Mouse (Mus musculus) cerebellum, adult 9-11 months (tissue): ENCODE data around the gene Gm10354.
"Not testable (repeated sequence)": the region's sequence is repeated elsewhere in the genome, so short reads cannot be mapped to it uniquely, and the experiment has no call there.

Experiments used
- DNase-seq: peaks from one replicate; pipeline ENCODE4 v3.0.0; 2022

Gm10354 gene

GRCm38 (mm10) chr5:14978835-14979234 lies at the start of gene Gm10354:
Gene Gm10354, minus strand, starts transcription at chr5:14978935.
- DNase-seq, result not testable (repeated sequence)

GRCm38 (mm10) chr5:15024316-15024715 lies 45.6 kb upstream of the Gm10354 start:
- DNase-seq, result not testable (repeated sequence)

GRCm38 (mm10) chr5:15020067-15020466 lies 41.3 kb upstream of the Gm10354 start:
- not testable (repeated sequence) for DNase-seq

GRCm38 (mm10) chr5:15010639-15011582 lies 32.2 kb upstream of the Gm10354 start:
- not testable (repeated sequence) for DNase-seq

GRCm38 (mm10) chr5:15006907-15007306 lies 28.2 kb upstream of the Gm10354 start:
- not testable (repeated sequence) for DNase-seq

DNA sequence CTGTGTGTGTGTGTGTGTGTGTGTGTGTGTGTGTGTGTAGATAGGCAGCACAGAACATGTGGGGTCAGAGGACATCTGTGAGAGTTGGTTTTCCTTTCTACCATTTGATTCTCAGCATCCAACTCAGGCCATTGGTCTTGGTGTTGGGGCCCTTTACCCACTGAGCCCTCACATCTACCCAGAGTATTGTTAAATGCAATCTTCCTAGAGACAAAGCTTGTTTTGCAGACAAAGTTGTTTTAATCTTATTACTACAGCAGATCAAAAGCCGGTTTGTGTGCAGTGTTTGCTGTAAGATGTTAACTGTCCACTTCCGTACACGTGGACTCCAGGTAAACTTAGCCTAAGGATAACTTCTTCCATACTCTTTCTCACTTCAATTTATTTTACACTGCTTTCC lies 27.6 kb upstream of the Gm10354 start:
- DNase-seq, result not testable (repeated sequence)

GRCm38 (mm10) chr5:15005584-15005983 lies 26.8 kb upstream of the Gm10354 start:
- DNase-seq, result not testable (repeated sequence)

DNA sequence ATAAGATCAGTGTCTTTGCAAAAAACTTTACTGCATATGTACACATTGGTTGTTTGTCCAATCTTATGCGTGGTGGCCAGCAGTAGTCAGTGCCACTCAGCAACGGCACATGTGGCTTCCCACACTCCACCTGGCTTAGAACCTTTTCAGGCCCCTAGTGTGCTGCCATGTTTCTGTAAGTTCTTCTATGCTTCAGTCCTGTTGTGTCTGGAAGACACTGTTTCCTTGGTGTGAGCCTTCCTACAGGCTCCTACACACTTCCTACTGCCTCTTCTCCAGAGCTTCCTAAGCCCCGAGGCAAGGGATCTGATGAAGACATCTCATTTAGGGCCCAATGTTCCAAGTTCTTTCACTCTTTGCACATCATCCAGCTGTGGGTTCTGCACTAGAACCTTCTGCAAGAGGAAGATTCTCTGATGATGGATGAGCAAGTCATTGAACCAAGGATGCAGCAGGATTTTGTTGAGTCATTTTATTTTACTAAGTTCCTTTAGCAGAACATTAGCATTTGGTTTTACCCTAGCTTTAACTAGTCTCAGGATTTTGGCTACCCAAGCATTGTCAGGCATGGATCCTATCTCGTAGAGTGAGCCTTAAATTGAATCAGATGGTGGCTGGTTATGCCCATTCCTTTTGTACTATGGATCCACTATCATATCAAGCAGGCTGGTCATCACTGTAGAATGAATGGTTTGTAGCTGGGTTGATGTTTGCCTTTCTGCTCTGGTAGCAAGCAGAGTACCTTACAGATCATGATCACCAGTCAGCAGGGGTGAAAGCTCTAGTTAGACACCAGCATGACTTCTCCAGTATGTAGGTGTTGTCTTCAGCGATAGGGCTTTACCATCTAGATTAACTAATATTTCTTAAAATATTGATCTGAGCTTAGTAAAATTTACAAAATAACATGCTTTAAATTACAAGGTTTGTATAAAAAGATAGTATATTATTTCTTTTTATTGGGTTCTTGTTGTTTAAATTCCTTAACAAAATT lies 26.1 kb upstream of the Gm10354 start:
- not testable (repeated sequence) for DNase-seq

DNA sequence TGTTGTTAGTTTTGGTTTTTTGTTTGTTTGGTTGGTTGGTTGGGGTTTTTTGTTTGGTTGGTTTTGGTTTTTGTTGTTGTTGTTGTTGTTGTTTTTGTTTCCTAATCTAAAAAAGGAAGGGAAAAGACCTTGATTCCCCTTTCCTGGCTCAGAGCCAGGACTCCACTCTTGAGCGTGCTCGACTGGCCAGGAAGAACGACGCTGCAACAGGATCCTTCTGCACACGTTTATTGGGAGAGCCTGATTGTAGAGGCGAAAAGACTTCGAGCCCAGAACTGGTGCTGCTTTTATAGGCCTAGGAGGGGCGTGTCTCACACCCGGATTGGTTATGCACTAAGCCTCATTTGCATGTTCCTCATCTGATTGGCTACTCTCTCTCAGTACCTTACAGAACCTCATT lies 19.3 kb upstream of the Gm10354 start:
- DNase-seq, result not testable (repeated sequence)

GRCm38 (mm10) chr5:14997556-14997955 lies 18.8 kb upstream of the Gm10354 start:
- not testable (repeated sequence) for DNase-seq

GRCm38 (mm10) chr5:14996670-14997249 lies 18.0 kb upstream of the Gm10354 start:
- not testable (repeated sequence) for DNase-seq

DNA sequence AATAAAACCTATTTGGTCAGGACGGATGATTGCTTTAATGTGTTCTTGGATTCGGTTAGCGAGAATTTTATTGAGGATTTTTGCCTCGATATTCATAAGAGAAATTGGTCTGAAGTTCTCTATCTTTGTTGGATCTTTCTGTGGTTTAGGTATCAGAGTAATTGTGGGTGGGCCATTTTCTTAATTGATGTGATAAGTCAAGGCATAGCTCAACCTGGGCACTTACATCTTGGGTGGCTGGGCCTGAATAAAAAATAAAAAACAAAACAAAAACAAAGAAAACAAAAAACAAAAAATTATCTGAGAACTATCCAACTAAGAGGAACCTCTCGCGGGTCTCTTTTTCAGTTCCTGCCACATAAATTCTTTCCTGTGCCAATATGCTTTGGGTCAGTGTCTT lies 15.4 kb upstream of the Gm10354 start:
- DNase-seq, result not testable (repeated sequence)

DNA sequence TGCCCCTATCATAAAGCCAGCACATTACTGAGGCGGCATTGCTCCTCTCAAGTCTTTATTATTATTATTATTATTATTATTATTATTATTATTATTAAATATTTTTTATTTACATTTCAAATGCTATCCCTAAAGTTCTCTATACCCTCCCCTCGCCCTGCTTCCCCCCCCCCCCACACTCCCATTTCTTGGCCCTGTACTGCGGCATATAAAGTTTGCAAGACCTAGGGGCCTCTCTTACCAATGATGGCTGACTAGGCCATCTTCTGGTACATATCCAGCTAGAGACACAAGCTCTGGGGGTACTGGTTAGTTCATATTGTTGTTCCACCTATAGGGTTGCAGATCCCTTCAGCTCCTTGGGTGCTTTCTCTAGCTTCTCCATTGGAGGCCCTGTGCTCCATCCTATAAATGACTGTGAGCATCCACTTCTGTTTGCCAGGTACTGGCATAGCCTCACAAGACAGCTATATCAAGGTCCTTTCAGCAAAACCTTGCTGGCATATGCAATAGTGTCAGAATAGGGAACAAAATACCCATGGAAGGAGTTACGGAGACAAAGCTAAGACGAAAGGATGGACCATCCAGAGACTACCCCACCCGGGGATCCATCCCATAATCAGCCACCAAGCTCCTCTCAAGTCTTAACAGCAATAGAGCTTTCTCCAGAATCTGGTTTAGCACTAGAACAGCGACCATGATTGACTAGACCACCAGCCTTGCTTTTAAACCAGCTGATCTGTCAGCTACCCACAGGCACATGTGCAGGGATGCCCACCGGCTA lies 11.8 kb upstream of the Gm10354 start:
- DNase-seq, result not testable (repeated sequence)

DNA sequence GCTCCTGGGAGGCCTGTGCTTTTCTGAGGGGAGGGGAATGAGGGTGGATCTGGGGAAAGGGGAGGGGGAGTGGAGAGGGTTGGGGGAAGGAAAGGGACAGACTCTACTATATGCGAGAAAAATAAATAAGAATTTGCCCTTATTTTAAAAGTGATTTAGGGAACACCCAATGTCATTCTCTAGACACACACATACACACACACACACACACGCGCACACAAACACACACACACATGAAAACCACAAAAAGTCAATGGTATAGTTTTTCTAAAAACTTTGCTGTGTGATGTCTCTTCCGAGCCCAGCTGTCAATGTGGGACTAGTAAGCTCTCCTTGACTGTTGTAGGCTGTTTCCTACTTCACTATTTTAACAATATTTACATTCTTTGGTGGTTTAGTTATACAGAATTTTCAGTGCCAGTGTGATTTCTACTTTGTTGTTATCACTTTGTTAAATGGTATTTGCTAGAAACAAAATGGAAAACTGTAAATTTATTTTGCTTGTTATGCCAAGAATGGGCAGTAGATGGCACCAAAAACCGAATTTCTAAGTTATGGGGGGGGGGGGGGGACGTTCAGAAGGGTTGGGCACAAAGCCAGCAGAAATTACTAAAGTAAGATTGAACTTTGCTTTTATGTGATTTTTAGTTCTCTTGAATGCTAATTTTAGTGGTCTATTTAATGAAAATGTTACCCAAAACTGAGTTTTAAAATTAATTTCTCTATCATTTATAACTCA lies 8.1 kb upstream of the Gm10354 start:
- not testable (repeated sequence) for DNase-seq

DNA sequence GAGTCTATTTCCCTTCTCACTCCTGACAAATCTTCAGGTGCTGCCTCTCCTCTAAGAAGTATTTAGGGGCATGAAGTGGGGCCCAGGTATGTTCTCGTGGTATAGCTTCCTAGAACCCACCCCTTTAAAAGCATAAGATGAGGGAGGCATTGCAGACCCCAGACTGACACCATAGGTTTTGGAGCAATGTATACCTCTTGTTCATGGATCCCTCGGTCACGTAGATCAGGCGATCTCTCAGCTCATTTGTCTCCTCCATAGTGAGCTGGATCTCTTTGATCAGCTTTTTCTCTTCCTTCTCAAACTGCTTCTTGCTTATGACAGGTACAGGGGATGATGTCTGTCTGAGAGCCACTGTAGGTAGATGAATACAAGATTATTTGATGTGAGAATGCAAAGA lies 1.4 kb downstream of the Gm10354 start:
- DNase-seq, result not testable (repeated sequence)

DNA sequence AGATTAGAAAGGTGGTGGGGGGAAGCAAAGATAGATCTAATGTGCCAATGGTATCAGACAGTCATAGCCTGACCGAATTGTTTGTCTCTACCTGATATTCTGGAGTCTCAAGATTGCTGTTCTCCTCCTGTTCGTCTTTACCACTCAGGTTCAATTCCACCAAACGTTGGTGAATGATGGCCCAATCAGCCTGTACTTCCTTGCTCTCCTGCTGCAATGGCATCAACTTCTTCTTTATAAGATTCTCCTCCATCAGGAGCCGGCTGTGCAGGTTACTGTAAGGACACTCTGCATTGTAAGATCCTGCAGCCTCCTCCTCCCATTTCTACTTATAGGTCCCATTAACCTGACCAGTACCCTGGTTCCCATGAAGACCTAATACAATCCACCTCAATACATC lies 3.4 kb downstream of the Gm10354 start:
- not testable (repeated sequence) for DNase-seq

DNA sequence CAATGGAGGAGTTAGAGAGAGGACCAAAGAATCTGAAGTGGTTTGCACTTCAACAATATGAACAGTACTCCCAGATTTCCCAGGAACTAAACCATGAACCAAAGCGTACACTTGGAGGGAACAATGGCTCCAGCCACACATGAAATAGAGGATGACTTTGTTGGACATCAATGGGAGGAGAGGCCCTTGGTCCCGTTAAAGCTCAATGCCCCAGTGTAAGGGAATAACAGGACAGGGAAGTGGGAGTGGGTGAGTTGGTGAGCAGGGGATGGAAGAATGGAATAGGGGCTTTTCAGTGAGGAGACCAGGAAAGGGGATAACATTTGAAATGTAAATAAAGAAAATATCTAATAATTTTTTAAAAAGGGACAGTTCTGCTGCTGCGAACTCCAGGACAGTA lies 5.9 kb downstream of the Gm10354 start:
- DNase-seq, result not testable (repeated sequence)

DNA sequence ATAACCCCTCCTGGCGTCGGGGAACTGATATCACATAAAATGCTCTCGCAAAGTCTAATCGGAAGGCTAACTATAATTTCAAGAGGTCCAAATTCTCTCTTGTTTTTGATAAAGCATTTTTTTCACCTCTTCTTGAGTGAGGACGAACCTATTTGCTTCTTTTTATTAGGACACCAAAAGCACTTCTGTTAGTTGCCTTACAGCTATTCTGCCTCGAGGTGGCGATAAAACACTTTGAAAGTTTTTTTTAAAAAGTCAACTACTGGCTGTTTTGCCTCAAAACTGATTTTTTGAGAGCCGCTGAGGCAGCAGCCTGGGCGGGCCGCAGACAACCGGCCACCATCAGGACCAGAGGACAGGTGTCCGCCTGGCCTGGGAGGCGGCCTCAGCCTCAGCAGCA lies 14.9 kb downstream of the Gm10354 start:
- DNase-seq, result not testable (repeated sequence)

GRCm38 (mm10) chr5:14961502-14961901 lies 17.2 kb downstream of the Gm10354 start:
- not testable (repeated sequence) for DNase-seq

DNA sequence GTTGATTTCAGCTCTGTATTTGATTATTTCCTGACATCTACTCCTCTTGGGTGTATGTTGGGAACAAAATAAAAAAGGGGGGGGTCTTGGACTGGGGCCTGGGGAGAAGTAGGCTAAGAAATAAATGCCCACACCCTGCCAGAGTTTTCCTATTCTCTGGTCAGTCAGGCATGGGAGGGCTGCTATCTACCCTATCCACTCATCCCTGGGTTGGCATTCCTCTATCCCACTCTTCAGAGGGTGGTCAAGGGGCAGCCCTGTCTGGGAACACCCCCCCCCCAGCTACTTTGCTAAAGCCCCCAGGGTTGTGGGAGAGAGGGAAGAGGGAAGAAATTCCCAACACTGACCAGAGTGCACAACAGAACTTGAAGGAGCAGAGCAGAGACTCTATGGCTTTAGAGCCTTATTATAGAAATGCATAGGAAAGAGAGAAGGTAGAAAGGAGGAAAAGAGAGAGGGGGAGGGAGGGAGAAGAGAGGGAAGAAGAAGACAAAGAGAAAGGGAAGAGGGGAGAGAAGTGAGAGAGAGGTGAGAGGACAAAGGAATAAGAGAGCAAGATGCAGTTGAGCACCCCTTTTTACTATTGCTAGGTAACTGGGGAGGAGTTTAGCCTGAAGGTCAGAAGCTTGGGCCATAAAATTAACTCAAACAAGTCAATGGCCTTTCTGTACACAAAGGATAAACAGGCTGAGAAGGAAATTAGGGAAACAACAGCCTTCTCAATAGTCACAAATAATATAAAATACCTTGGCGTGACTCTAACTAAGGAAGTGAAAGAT lies 22.6 kb downstream of the Gm10354 start:
- not testable (repeated sequence) for DNase-seq
